8 mouse cellular contexts compared by ENCODE assay signal in the genomic region with DNA sequence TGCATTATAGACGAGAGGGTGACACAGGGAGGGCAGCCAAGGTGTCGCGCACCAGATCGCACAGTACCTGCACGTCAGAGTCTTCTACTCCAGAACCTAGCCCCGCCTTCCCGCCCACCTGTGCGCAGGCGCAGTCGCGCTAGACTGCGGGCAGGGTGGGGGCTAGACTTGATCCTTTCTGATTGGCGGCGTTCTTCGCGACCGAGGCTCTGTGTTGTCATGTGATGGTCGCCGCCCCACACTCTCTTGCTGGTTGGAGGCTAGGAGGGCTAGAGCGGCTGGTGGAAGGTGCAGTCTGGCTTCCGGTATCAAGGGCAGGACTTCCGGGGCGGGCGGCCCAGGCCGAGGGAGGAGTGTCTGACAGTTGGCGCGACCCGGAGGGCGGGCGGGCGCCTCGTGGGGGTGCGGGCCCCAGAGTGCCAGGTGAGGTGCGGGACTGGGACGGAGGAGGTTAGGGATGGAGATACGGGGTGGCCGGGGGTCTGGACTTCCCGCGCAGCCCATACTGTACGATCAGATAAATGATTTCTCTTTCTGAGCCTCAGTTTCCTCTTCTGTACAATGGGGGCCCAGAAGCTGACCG. TPM values are rescaled to one million over a fixed set of nuclear protein-coding genes. Genes with fewer than 3 reads are reported as not detected.
DNase-seq lines count a peak whose midpoint lies in the region; ATAC-seq lines count a peak whose summit lies in the region.

A gene (minus strand): TSS at position 288 of the 583 bp plus-strand sequence.
A gene (plus strand): TSS at position 303 of the 583 bp plus-strand sequence.

- intact Hi-C loops in left cerebral cortex, postnatal 14 days (cut with DNase I), result no loop called here

- peak within 1 kb of the TSS; percentile 64 for H3K9ac ChIP-seq in intestine, embryonic 14.5 days (ENCODE audit: low read length)

- H3K27me3 ChIP-seq in intestine, embryonic 14.5 days (replicated peaks; ENCODE audit: control insufficient read depth, insufficient read depth, low read length), result no peaks in the 10 kb centered on the region

- peaks cover 10% of the 10 kb centered on the region; the same call in 1 of the 2 replicates for H3K36me3 ChIP-seq in intestine, embryonic 14.5 days (ENCODE audit: control insufficient read depth, insufficient read depth, low read length)

- peak; percentile 100 for ATAC-seq in intestine, embryonic 14.5 days (replicated peaks; ENCODE audit: low FRiP score, low TSS enrichment, low read depth)

- H3K9me3 ChIP-seq in intestine, embryonic 14.5 days (ENCODE audit: control insufficient read depth, low read length), result no peaks in the 10 kb centered on the region

- H3K4me1 ChIP-seq in intestine, embryonic 14.5 days (replicated peaks; ENCODE audit: control insufficient read depth, insufficient read depth, low read length), result peaks cover 13% of the 10 kb centered on the region

- DNase-seq in adrenal gland, adult 18-20 months (ENCODE audit: low spot score in 2 of 2), result peak; percentile 87 to 90
- DNase-seq in embryo, embryonic 11 days, result peak; percentile 95
- peak; percentile 96 for DNase-seq in gastrocnemius, postnatal 25 days
- peak; percentile 91 for DNase-seq in intestine, embryonic 14.5 days (ENCODE audit: low spot score)
- peak; percentile 97 to 99 for DNase-seq in left cerebral cortex, postnatal 14 days (ENCODE audit: low spot score in 2 of 2)
- DNase-seq in mesoderm, embryonic 11.5 days (ENCODE audit: low read depth, low spot score), result peak; percentile 95
- peak; percentile 97 to 98 for DNase-seq in right cerebral cortex, postnatal 36 days (ENCODE audit: low spot score in 2 of 2)
- DNase-seq in yolk sac, embryonic 10.5 days (ENCODE audit: low spot score), result peak; percentile 98

- H3K4me3 ChIP-seq in intestine, embryonic 14.5 days (ENCODE audit: low read depth, low read length), result peak within 1 kb of the TSS; percentile 74

- peak within 1 kb of the TSS; percentile 54 for H3K4me2 ChIP-seq in intestine, embryonic 14.5 days (ENCODE audit: low read length)

- H3K27ac ChIP-seq in intestine, embryonic 14.5 days (ENCODE audit: low read depth), result no peak within 1 kb of the TSS; the same call in 1 of the 2 replicates

- WGBS in intestine, embryonic 14.5 days, result under 1% methylated on average over 39 of the region's 41 CpGs

RNA-seq across cellular contexts. Expression of the first gene that starts in this region (rescaled TPM):
- total RNA-seq in adrenal gland, adult 18-20 months (2021), result 100 to 1,000 TPM; 123 to 147 TPM
- total RNA-seq in gastrocnemius, postnatal 25 days (2021), result 10 to 100 TPM; 14.9 to 15.0 TPM
- 58.5 and 66.6 TPM in 2 replicates for polyA plus RNA-seq in intestine, embryonic 14.5 days (2014; fragmentation: Nextera tagmentation; extraction: Ambion mirVana)
- 100 to 1,000 TPM; 805 to 820 TPM for total RNA-seq in left cerebral cortex, postnatal 14 days (2021)

RNA-seq across cellular contexts. Expression of the second gene that starts in this region (rescaled TPM):
- 10 to 100 TPM; 13.5 to 18.9 TPM for total RNA-seq in adrenal gland, adult 18-20 months (2021)
- total RNA-seq in gastrocnemius, postnatal 25 days (2021), result 100 to 1,000 TPM in 1 of 2 experiments, 10 to 100 TPM in 1; 88.3 to 110 TPM
- polyA plus RNA-seq in intestine, embryonic 14.5 days (2014; fragmentation: Nextera tagmentation; extraction: Ambion mirVana), result 20.8 and 23.6 TPM in 2 replicates
- total RNA-seq in left cerebral cortex, postnatal 14 days (2021), result 10 to 100 TPM; 24.5 to 27.8 TPM

Comparison
In these comparisons a context has a peak if more than half of its experiments do, and no peak if none do; other contexts are left out.
1. RNA of the first gene that starts in this region (total RNA-seq): 805 to 820 TPM in left cerebral cortex, postnatal 14 days and 123 to 147 TPM in adrenal gland, adult 18-20 months; 14.9 to 15.0 TPM in gastrocnemius, postnatal 25 days; every median in the first group is over 4 times any median in the second.
2. RNA of the first gene that starts in this region (total RNA-seq): 805 to 820 TPM in left cerebral cortex, postnatal 14 days; 123 to 147 TPM in adrenal gland, adult 18-20 months; every median in the first group is over 4 times any median in the second.
3. Peak in every context shown above with its lines, with median percentiles within 50 percentile points of each other: DNase-seq.